Mouse (Mus musculus) layer of hippocampus, postnatal 10 days (tissue): ENCODE results near the gene Ndufb6. TPM values are rescaled to one million over a fixed set of nuclear protein-coding genes. Genes with fewer than 3 reads are reported as not detected.
"Not testable (repeated sequence)": the region's sequence is repeated elsewhere in the genome, so short reads cannot be mapped to it uniquely, and the experiment has no call there.

Experiments
- DNase-seq, 2 experiments: peaks; one replicate each; pipeline ENCODE4 v3.0.0; 2021; ENCODE audit warnings: low spot score in 2 of 2
- long read RNA-seq: library from polyadenylated mRNA; stranded (forward); transcript quantifications from one replicate; pipeline ENCODE4 v2.0.0, GENCODE M21; 2023
- total RNA-seq, 2 experiments: library from RNA; stranded (reverse); gene quantifications; 2 replicates each; pipeline ENCODE4 v1.2.3; 2021

Ndufb6 gene
- 100 to 1,000 TPM; 229 TPM for total RNA-seq
- long read RNA-seq, transcript Ndufb6-202 (3 exons, 480 nt): minor isoform, 7 of 330 reads
- long read RNA-seq, transcript Ndufb6-201 (4 exons, 659 nt): major isoform, 322 of 330 reads
- long read RNA-seq, partial matches to known transcripts: 1 of 330 reads
- long read RNA-seq, other reads (novel, unspliced or antisense): 0 of 330 reads

- DNase-seq: peak; percentile 94 to 97
Observed at GRCm38 (mm10) chr4:40279276-40279900, at the start of gene Ndufb6. Gene Ndufb6, minus strand, starts transcription at chr4:40279421.

DNA sequence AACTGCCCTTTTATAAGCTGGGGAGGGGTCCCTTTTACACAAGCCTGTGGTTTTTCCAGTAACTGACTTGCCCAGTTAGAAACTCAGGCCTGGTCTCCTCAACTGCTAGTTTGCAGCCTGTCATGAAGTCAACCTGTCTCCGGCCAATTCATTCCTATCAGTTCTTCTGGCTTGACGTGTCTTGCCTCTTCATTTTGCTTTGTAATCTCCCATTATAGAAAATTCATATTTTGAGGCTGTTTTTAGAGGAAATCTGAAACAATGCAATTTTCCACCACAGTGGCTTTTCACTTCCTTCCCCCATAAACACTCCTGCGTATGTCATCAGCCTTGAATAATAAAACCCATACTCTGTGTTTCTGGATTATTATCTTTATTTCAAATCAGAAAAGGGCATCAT, 47.9 kb upstream of the Ndufb6 start:
- no peak for DNase-seq

GRCm38 (mm10) chr4:40324620-40325019, 45.4 kb upstream of the Ndufb6 start:
- no peak for DNase-seq

DNA sequence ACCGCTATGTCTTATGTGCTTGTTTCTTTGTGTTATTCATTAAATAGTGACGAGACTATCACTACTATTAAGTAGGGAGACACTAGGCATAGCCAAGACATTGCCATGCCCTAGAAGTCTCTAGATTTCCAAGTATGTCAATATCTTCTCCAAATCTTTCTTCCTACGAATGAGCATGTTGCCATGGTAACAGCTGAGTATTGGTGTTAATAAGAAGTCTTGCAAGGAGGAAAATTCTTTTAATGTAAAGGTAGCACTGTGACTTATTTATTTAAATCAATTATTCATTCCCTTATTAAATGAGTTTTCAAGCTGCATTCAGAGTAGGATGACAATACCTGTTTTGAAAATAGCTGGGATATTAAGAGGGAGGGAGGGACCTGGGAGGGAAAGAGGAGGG, 38.2 kb upstream of the Ndufb6 start:
- no peak for DNase-seq

GRCm38 (mm10) chr4:40313026-40313425, 33.8 kb upstream of the Ndufb6 start:
- DNase-seq: no peak

DNA sequence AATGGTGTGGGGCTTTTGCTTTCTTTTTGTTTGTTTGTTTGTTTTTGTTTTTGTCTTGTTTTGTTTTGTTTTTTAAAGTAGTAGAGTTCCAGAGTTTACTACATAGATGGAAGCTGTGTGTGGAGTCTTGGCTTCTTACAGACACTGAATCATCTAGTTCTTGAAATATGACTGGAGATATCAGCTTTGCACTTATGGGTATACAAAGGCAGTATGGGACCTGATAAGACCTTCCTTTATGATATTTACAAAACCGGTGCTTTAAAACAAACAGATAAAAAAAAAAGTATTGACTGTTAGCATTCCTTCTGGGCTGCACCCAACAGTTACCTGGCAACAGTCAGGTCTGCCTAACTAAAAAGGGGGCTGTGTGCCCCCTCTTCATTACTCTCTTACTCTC, 33.0 kb upstream of the Ndufb6 start:
- DNase-seq: no peak

- DNase-seq: no peak
Observed at GRCm38 (mm10) chr4:40310796-40311383, 31.7 kb upstream of the Ndufb6 start.

DNA sequence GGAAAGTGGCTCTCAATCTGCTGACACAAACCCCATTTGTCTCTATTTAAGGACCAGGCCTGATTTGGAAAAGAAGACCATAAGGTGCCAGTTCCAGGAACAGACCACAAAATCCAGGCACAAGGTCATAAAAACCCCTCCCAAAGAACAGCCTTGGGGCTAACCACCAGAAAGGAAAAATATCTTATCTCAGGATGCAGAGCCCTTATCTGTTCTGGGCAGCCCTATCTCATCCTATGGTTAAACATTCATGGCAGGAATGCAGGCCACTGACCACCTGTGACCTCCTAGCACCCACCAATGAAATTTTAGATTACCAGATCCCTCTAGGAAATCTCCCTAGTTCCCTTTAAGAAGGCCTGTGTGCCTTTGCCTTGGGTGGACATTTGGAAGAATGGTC, 30.5 kb upstream of the Ndufb6 start:
- DNase-seq: no peak

GRCm38 (mm10) chr4:40302445-40303125, 23.4 kb upstream of the Ndufb6 start:
- no peak for DNase-seq

GRCm38 (mm10) chr4:40301076-40301789, 22.0 kb upstream of the Ndufb6 start:
- peak; percentile 86 to 87 for DNase-seq

DNA sequence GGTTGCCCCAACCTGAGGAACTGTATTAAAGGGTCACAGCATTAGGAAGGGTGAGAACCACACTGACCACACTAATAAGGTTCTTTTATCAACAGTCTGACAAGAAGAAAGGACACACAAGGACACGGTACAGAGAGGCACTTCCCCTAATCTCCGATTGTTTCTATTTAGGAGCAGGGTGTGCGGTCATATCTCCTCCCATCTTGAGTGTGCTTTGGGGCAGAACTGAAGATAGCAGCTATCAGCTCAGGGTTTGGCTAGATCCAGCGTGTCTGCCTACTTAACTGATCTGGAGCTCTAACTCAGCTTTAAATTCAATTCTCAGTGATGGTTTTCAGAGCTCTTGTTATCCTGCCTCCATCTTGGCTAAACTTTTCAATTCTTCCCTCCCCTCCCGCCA, 19.9 kb upstream of the Ndufb6 start:
- DNase-seq: no peak

GRCm38 (mm10) chr4:40291511-40291910, 12.3 kb upstream of the Ndufb6 start:
- DNase-seq: not testable (repeated sequence)

DNA sequence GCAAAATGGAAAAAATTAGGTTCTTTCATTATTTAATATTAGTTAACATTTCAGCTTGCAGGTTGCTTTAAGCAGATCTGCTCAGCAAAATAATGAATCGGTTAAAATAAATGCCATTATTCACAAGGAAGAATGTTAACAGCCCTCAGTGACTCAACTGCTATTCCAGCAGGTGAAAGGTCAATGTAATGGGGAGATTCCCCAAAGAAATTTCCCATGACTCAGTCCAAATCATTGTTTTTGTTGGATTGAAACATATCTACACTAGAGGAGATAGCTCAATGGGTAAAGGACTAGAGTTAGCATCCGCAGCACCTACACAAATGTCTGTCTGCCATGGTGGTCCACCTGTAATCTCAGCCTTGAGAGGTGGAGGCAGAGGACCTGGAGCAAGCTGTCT, 9.8 kb upstream of the Ndufb6 start:
- no peak for DNase-seq

- DNase-seq: no peak
Observed at GRCm38 (mm10) chr4:40287415-40287814, 8.2 kb upstream of the Ndufb6 start.

DNA sequence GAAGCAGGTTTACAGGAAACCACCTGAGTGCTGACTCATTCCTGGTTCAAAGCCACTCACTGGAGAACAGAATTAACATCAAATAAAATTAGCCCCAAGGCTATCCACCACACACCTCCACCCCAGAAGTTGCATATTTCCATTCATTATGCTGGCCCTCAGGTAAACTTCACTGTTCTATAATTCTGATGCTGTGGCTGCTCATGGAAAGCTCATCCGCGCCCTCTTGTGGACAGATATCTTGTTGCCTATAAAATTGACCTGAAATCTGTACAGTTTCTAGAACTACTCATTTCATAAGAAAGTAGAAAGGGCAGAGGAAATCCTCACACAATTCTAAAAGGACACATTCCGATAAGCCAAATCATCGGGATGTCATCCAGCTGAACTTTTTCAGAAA, 6.4 kb upstream of the Ndufb6 start:
- DNase-seq: peak; percentile 66 to 77

DNA sequence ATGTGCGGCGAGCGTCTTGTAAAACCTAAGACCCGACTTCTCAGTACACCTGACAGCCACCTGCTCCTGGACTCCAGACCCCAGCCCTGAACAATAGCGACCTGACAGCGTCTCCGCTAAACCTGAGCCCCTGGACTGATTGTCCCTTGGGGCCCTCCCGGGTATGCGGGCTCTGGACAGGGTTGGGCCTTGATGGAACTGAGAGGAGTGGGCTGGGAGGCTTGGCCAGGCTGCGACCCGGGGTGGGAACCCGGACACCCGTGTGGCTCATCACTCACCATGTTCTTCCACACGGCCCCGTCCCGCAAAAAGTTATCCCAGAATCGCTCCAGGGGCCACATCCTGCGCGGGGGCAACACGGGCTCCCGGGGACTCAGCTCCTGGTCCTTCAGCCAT, 343 bp downstream of the Ndufb6 start:
- no peak for DNase-seq

DNA sequence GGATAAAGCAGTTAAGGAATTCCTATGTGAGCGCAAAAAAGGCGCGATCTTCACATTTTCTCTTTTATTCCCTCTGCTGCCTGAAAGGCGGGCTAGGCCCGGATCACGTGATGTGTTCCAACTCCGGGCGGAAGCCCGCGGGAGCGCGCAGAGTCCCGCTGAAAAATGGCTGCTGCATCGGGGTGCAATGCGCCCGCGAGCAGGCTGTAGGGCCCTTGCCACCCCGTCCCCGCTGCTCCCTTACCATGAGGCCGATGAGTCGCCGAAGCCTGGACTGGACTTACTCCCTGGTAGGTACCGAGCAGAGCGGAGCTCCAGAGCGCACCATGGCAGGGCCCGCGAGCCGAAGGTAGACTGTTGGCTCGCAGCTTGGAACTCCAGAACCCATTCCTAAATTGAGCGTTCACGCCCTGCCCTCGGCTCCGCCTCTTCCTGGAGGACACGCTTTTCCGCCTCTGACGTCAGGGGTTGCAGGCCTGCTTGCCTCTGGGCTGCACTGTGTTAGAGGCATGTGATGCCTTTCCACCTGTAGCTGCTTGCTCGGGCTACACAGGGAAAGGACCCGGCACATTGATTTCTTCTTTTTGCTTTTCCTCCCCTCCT, 9.7 kb downstream of the Ndufb6 start, which contains the start of the genes Smim27 and Topors:
Smim27 (plus strand) TSS at position 150 of the 603 bp plus-strand sequence.
Topors (minus strand) TSS at position 421 of the 603 bp plus-strand sequence.
- DNase-seq: peak; percentile 92 to 94

DNA sequence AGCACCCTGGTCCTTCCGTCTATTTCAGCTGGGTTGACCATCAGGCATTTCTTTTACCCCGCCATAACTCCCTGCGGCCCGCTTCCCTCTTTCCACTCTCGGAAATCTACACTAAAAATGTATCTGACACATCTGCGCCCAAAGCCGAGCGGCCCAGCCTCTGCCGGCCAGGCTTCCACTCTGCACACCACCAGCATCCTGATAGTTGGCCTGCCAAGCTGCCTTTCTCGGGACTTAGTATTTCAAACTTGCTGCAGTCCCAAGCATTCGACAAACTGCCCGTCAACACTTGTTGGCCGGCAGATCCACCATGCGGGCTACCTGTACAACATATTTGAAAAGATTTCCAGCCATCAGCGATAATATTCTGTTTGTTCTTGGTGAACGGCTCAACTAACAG, 10.4 kb downstream of the Ndufb6 start:
- no peak for DNase-seq

DNA sequence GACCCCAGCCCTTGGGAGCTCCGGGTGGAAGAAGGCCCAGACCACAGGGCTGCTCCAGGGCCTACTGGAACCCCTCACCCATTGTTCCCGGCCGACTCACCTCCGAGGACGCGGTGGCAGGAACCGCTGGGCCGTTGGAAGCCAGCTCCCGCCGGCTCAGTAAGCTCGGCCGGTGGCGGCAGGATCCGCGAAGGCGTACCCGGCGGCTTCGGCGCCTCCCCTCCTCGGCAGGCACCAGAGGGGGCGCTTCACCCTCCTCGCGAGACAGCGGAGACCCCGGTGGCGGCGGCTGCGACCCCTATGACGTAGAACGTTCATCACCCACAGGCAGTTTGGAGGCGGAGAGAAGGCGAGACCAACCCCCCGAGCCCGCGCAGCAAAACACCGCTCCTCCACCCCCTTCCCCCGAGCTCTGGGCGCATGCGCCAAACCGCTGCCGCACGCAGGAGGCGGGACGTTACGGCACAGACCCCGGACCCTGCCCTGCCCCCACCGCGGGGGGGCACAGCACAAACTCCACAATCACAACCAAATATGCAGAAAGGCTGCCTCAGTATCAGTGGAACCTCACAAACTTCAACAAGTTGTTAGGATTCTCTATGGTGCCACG, 10.9 kb downstream of the Ndufb6 start:
- DNase-seq: peak; percentile 95 to 96

GRCm38 (mm10) chr4:40267681-40268080, 11.5 kb downstream of the Ndufb6 start:
- no peak for DNase-seq

DNA sequence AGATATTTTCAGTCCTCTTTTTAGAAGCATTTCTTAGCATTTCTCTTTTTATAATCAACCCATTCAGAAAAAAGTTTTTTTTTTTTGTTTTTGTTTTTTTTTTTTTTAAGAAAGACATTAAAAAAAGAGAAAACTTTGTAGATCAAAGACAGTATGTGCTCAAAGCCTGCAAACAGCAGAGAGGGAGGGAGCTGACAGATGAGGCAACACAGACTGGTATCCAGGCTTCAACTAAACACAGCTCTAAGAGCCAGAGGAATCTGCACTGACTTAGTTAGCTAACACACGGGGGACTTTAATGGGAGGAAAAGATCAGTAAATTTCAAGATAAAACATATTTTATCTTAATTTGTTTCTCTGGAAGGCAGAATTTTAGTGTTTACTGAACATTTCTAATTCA, 14.9 kb downstream of the Ndufb6 start:
- DNase-seq: no peak
